Mouse (Mus musculus) adrenal gland, adult 10 weeks (tissue): ENCODE results near the gene Fv1. TPM values are rescaled to one million over a fixed set of nuclear protein-coding genes. Genes with fewer than 3 reads are reported as not detected.

Experiments used
- polyA plus RNA-seq: library from polyadenylated mRNA; stranded (reverse); fragments of 350-450 nt; fragmentation: Illumina TruSeq; extraction: RNeasy Lipid Tissue Mini Kit (QIAGEN cat#74804); gene quantifications from one replicate; pipeline ENCODE4 v1.2.3, GENCODE M21; 2014; ENCODE audit warnings: low read depth, low replicate concordance

Gene Fv1
- polyA plus RNA-seq = 9.5 TPM

GRCm38 (mm10) chr4:147868450-147869031, at the start of gene Fv1, which contains the start of gene Miip:
Gene Fv1 (plus strand): TSS chr4:147868979.
Gene Miip (minus strand): TSS chr4:147868816.

GRCm38 (mm10) chr4:147847614-147848583, 20.9 kb upstream of the Fv1 start, which contains the start of gene Zfp933:
Gene Zfp933 (minus strand): TSS chr4:147848366.

GRCm38 (mm10) chr4:147904313-147905089, 35.7 kb downstream of the Fv1 start, which contains the start of gene Mfn2:
Gene Mfn2 (minus strand): TSS chr4:147904704.

Other genes with a start within 250 kb of the Fv1 start
- gene Zfp979, start 226.5 kb upstream of the Fv1 start, polyA plus RNA-seq = 55.8 TPM
- gene Zfp534, start 166.4 kb upstream of the Fv1 start, polyA plus RNA-seq = not detected
- gene Zfp984, start 59.2 kb upstream of the Fv1 start, polyA plus RNA-seq = 82.4 TPM
- gene Zfp933, start 20.6 kb upstream of the Fv1 start, polyA plus RNA-seq = 122 TPM
- 0.87 TPM for gene Miip, start 163 bp upstream of the Fv1 start, polyA plus RNA-seq
- 39.7 TPM for gene Mfn2, start 35.7 kb downstream of the Fv1 start, polyA plus RNA-seq
- gene Plod1, start 67.8 kb downstream of the Fv1 start, polyA plus RNA-seq = 2.9 TPM
- 10.7 TPM for gene 2510039O18Rik, start 71.9 kb downstream of the Fv1 start, polyA plus RNA-seq
- gene Nppb, start 116.8 kb downstream of the Fv1 start, polyA plus RNA-seq = not detected
- gene Nppa, start 131.7 kb downstream of the Fv1 start, polyA plus RNA-seq = not detected
- 4.0 TPM for gene Clcn6, start 169.8 kb downstream of the Fv1 start, polyA plus RNA-seq
- gene Mthfr, start 170.1 kb downstream of the Fv1 start, polyA plus RNA-seq = 3.4 TPM
- gene Agtrap, start 219.1 kb downstream of the Fv1 start, polyA plus RNA-seq = 36.6 TPM